15 mouse cellular contexts compared by ENCODE assay signal in the genomic region with DNA sequence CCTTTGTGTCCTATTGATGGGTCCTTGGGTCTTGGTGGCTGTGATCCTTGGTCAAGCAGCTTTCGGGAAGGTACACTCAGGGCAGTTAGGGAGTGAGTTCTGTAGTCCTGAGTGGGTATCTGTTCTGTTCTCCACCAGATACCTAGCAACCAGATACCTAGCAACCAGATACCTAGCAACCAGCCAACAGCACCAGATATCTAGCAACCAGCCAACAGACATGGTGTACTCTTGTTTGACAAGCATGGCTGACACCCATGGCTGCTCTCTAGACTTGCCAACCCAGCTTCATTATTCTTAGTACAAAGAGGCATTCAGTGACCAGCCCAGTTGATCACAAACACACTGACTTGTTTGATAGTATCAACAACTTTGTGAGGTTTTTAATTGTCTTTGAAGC.
"Had no signal": no experiment of that assay in that cellular context is flagged by ENCODE, and none has a peak within 500 bp of the region (broad histone marks: within the 10 kb centered on the region; RNA-seq: fewer than 3 reads in every experiment).

No protein-coding gene starts in this region.

- H3K4me1 ChIP-seq: liver, embryonic 13.5 days; midbrain, embryonic 12.5 days; neural tube, embryonic 12.5 days; neural tube, embryonic 15.5 days had no signal

- ATAC-seq: intestine, postnatal 0 days had no signal

- H3K4me2 ChIP-seq: liver, embryonic 13.5 days; midbrain, embryonic 12.5 days; neural tube, embryonic 12.5 days; neural tube, embryonic 15.5 days had no signal

- H3K9me3 ChIP-seq: liver, embryonic 13.5 days; midbrain, embryonic 12.5 days; neural tube, embryonic 12.5 days; neural tube, embryonic 15.5 days had no signal

- H3K36me3 ChIP-seq: liver, embryonic 13.5 days; midbrain, embryonic 12.5 days; neural tube, embryonic 12.5 days; neural tube, embryonic 15.5 days had no signal

- H3K27ac ChIP-seq: kidney, postnatal 0 days; left cerebral cortex, adult 2 months; liver, embryonic 13.5 days; midbrain, embryonic 12.5 days; neural tube, embryonic 12.5 days; neural tube, embryonic 15.5 days; stomach, postnatal 0 days had no signal

- H3K4me3 ChIP-seq: left cerebral cortex, adult 2 months; liver, embryonic 13.5 days; midbrain, embryonic 12.5 days; neural tube, embryonic 12.5 days; neural tube, embryonic 15.5 days had no signal

- H3K27me3 ChIP-seq: liver, embryonic 13.5 days; midbrain, embryonic 12.5 days; neural tube, embryonic 12.5 days; neural tube, embryonic 15.5 days had no signal

- DNase-seq: kidney, adult 2 months; kidney, postnatal 25 days; liver, embryonic 13.5 days; lung, adult 2 months; lung, postnatal 14 days; lung, postnatal 4 days; thymus, adult 18-20 months; thymus, postnatal 36 days had no signal

- H3K9ac ChIP-seq: liver, embryonic 13.5 days; midbrain, embryonic 12.5 days; neural tube, embryonic 12.5 days; neural tube, embryonic 15.5 days had no signal
